Mouse (Mus musculus): ENCODE data around the gene Fndc11. TPM values are rescaled to one million over a fixed set of nuclear protein-coding genes. Genes with fewer than 3 reads are reported as not detected.
A peak's percentile ranks its signal among the peaks of the same experiment; 100 is the strongest.

The Fndc11 gene
- total and polyA plus RNA-seq, 3 experiments: 0.59 TPM; not detected in 2

DNA sequence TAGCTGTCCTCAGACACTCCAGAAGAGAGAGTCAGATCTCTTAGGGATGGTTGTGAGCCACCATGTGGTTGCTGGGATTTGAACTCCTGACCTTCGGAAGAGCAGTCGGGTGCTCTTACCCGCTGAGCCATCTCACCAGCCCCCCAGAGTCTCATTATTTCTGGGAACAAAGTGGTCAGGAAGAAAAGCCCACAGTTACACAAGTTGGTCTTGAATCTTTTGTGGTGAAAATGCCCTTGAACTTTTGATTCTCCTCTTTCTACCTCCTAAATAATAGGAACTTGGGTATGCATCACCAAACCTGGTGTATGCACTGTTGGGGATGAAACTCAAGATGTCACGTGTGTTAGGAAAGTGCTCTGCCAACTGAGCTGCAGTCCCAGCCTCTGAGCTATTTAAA, 27.9 kb upstream of the Fndc11 start:
- Histone ChIP-seq H3K4me2 (ENCODE audit: insufficient read depth, low read depth, poor library complexity, severe bottlenecking) (peak overlapping the region; percentile 26; the same call in 1 of the 2 replicates), H3K27ac (ENCODE audit: insufficient read depth, low read depth) (peak overlapping the region; percentile 98; the same call in 1 of the 2 replicates), H3K9ac (ENCODE audit: insufficient read depth, low read depth) (no peak overlapping the region; the same call in 1 of the 2 replicates), H3K36me3 (replicated peaks in 1 of 2; ENCODE audit: control insufficient read depth in 1 of 2, insufficient read depth in 1 of 2, low read length in 1 of 2) (peaks cover 0 to 6% of the 10 kb centered on the region in 2 experiments), H3K27me3 (replicated peaks) (no peaks in the 10 kb centered on the region), H3K4me3 (replicated peaks in 1 of 3; ENCODE audit: low read depth in 2 of 3, low read length in 2 of 3, poor library complexity in 1 of 3) (no peak overlapping the region), H3K9me3 (replicated peaks; ENCODE audit: low read length) (no peaks in the 10 kb centered on the region), H3K79me2 (replicated peaks; ENCODE audit: control insufficient read depth, extremely low read depth, insufficient read depth, poor library complexity, severe bottlenecking) (no peaks in the 10 kb centered on the region), H3K4me1 (ENCODE audit: control insufficient read depth in 1 of 2, insufficient read depth in 2 of 2) (peaks cover 14 to 51% of the 10 kb centered on the region in 2 experiments)
- DNase-seq (ENCODE audit: extremely low read depth): peak; percentile 18
- in situ Hi-C loops (cut with MboI; ENCODE audit: low pct_ligation_motif_present, low pct_unique_long_range_greater_than_20kb, low sequenced_read_pairs) (loop anchor here (25.0 kb wide), 1 partner anchor 295 kb away; the partner anchor contains the start of genes Abhd16b and Tpd52l2), dilution Hi-C loops (cut with MboI; ENCODE audit: extremely low pct_ligation_motif_present, extremely low pct_unique_long_range_greater_than_20kb, low sequenced_read_pairs) (no loop called here)
- TF ChIP-seq BHLHE40 (IDR thresholded peaks at IDR 0.05; ENCODE audit: low read depth, low read length): peak; percentile 64
- no peak for TF ChIP-seq KAT2A (IDR thresholded peaks at IDR 0.05; ENCODE audit: insufficient replicate concordance, low read length)

- Histone ChIP-seq H3K27me3 (replicated peaks) (no peaks in the 10 kb centered on the region), H3K79me2 (replicated peaks; ENCODE audit: control insufficient read depth, extremely low read depth, insufficient read depth, poor library complexity, severe bottlenecking) (no peaks in the 10 kb centered on the region), H3K4me1 (ENCODE audit: control insufficient read depth in 1 of 2, insufficient read depth in 2 of 2) (peaks cover 14 to 51% of the 10 kb centered on the region in 2 experiments), H3K9ac (ENCODE audit: insufficient read depth, low read depth) (peak overlapping the region; percentile 27; the same call in 1 of the 2 replicates), H3K36me3 (replicated peaks in 1 of 2; ENCODE audit: control insufficient read depth in 1 of 2, insufficient read depth in 1 of 2, low read length in 1 of 2) (peaks cover 0 to 6% of the 10 kb centered on the region in 2 experiments), H3K9me3 (replicated peaks; ENCODE audit: low read length) (no peaks in the 10 kb centered on the region), H3K27ac (ENCODE audit: insufficient read depth, low read depth) (peak overlapping the region; percentile 98; the same call in 1 of the 2 replicates), H3K4me3 (replicated peaks in 1 of 3; ENCODE audit: low read depth in 2 of 3, low read length in 2 of 3, poor library complexity in 1 of 3) (no peak overlapping the region), H3K4me2 (ENCODE audit: insufficient read depth, low read depth, poor library complexity, severe bottlenecking) (peak overlapping the region; percentile 84)
- dilution Hi-C loops (cut with MboI; ENCODE audit: extremely low pct_ligation_motif_present, extremely low pct_unique_long_range_greater_than_20kb, low sequenced_read_pairs) (no loop called here), in situ Hi-C loops (cut with MboI; ENCODE audit: low pct_ligation_motif_present, low pct_unique_long_range_greater_than_20kb, low sequenced_read_pairs) (loop anchor here (25.0 kb wide), 1 partner anchor 294 kb away; the partner anchor contains the start of genes Abhd16b and Tpd52l2)
- DNase-seq (ENCODE audit: extremely low read depth): peak; percentile 71
- no peak for TF ChIP-seq GABPA (IDR thresholded peaks at IDR 0.05; ENCODE audit: insufficient replicate concordance, low read depth, low read length)
- TF ChIP-seq ELF1 (IDR thresholded peaks at IDR 0.05; ENCODE audit: low read depth, low read length): no peak
- 0 out of 2 replicates have a peak, but pooled peaks have one; percentile 12 for TF ChIP-seq CHD1 (IDR thresholded peaks at IDR 0.05; ENCODE audit: low read depth, low read length)
- no peak for TF ChIP-seq SMC3 (IDR thresholded peaks at IDR 0.05; ENCODE audit: low read depth, low read length)
- TF ChIP-seq POLR2A (IDR thresholded peaks at IDR 0.05; ENCODE audit: low read depth, low read length): no peak
- TF ChIP-seq RCOR1 (conservative IDR thresholded peaks at IDR 0.05; ENCODE audit: low read depth, low read length): no peak
- peak; percentile 96 for TF ChIP-seq IRF4 (IDR thresholded peaks at IDR 0.05; ENCODE audit: low read depth, low read length)
- peak; percentile 91 for TF ChIP-seq ZNF384 (IDR thresholded peaks at IDR 0.05; ENCODE audit: low read depth, low read length)
- no peak for TF ChIP-seq MAX (IDR thresholded peaks at IDR 0.05; ENCODE audit: low read length)
- TF ChIP-seq ZKSCAN1 (IDR thresholded peaks at IDR 0.05; ENCODE audit: borderline replicate concordance, low read depth, low read length): no peak
- no peak for TF ChIP-seq ZC3H11A (IDR thresholded peaks at IDR 0.05; ENCODE audit: low read depth, low read length)
- no peak for TF ChIP-seq CHD2 (IDR thresholded peaks at IDR 0.05; ENCODE audit: low read length)
- no peak for TF ChIP-seq CTCF (conservative IDR thresholded peaks at IDR 0.05 in 1 of 2, IDR thresholded peaks at IDR 0.05 in 1 of 2; ENCODE audit: low read depth in 2 of 2, low read length in 2 of 2)
- TF ChIP-seq MEF2A (IDR thresholded peaks at IDR 0.05; ENCODE audit: borderline replicate concordance, low read depth, low read length): peak; percentile 45; the same call in 1 of the 2 replicates
- TF ChIP-seq KAT2A (IDR thresholded peaks at IDR 0.05; ENCODE audit: insufficient replicate concordance, low read length): no peak
- peak; percentile 93 for TF ChIP-seq EP300 (IDR thresholded peaks at IDR 0.05; ENCODE audit: low read length)
- TF ChIP-seq POLR2AphosphoS2 (IDR thresholded peaks at IDR 0.05; ENCODE audit: low read depth, low read length): no peak
- TF ChIP-seq USF2 (conservative IDR thresholded peaks at IDR 0.05; ENCODE audit: low read depth, low read length): no peak
- TF ChIP-seq HCFC1 (IDR thresholded peaks at IDR 0.05; ENCODE audit: low read depth, low read length): no peak
- no peak for TF ChIP-seq BHLHE40 (IDR thresholded peaks at IDR 0.05; ENCODE audit: low read depth, low read length)
- no peak for TF ChIP-seq MAFK (IDR thresholded peaks at IDR 0.05; ENCODE audit: insufficient replicate concordance, low read length)
- no peak for TF ChIP-seq PAX5 (IDR thresholded peaks at IDR 0.05; ENCODE audit: low read length)
- TF ChIP-seq UBTF (IDR thresholded peaks at IDR 0.05; ENCODE audit: low read depth, low read length): no peak
- TF ChIP-seq MYC (IDR thresholded peaks at IDR 0.05; ENCODE audit: low read depth, low read length): no peak
- TF ChIP-seq ZMIZ1 (IDR thresholded peaks at IDR 0.05; ENCODE audit: low read depth, low read length): no peak
- TF ChIP-seq ETS1 (conservative IDR thresholded peaks at IDR 0.05; ENCODE audit: low read depth, low read length): no peak; the same call in 1 of the 2 replicates
- TF ChIP-seq TBP (conservative IDR thresholded peaks at IDR 0.05; ENCODE audit: low read depth, low read length): peak; percentile 72; the same call in 1 of the 2 replicates
- no peak for TF ChIP-seq E2F4 (IDR thresholded peaks at IDR 0.05; ENCODE audit: insufficient replicate concordance, low read depth, low read length)
- TF ChIP-seq NELFE (IDR thresholded peaks at IDR 0.05; ENCODE audit: low read depth, low read length): no peak
- no peak for TF ChIP-seq MAZ (IDR thresholded peaks at IDR 0.05; ENCODE audit: low read depth, low read length)
- TF ChIP-seq MXI1 (IDR thresholded peaks at IDR 0.05; ENCODE audit: low read depth, low read length): no peak
- no peak for TF ChIP-seq NRF1 (IDR thresholded peaks at IDR 0.05; ENCODE audit: low read depth, low read length)
- TF ChIP-seq JUND (conservative IDR thresholded peaks at IDR 0.05; ENCODE audit: low read depth, low read length): no peak
Observed at GRCm38 (mm10) chr2:181193044-181193443, 26.8 kb upstream of the Fndc11 start.
